Mouse (Mus musculus): ENCODE measurements at regions not wholly inside any gene's neighbourhood (a gene's known extent, or its start where the extent isn't known, plus 50 kb on each side); places are given as distances from the start of the nearest gene placed in this dataset.
"Not testable (repeated sequence)": the region's sequence is repeated elsewhere in the genome, so short reads cannot be mapped to it uniquely, and the experiment has no call there.

GRCm38 (mm10) chr16:29742497-29743230, 163.5 kb downstream of the Opa1 start:
- no peak for DNase-seq (ENCODE audit: low read depth in 1 of 2, low spot score in 2 of 2)

- DNase-seq (ENCODE audit: low read depth in 1 of 2, low spot score in 2 of 2), result no peak
Observed at GRCm38 (mm10) chr16:29745486-29745885, 166.4 kb downstream of the Opa1 start.

- no peak for DNase-seq (ENCODE audit: low read depth in 1 of 2, low spot score in 2 of 2)
Observed at GRCm38 (mm10) chr16:29746245-29746644, 167.1 kb downstream of the Opa1 start.

GRCm38 (mm10) chr16:29749167-29749566, 170.0 kb downstream of the Opa1 start:
- no peak for DNase-seq (ENCODE audit: low read depth in 1 of 2, low spot score in 2 of 2)

- no peak for DNase-seq (ENCODE audit: low read depth in 1 of 2, low spot score in 2 of 2)
Observed at GRCm38 (mm10) chr16:29754579-29755199, 175.6 kb downstream of the Opa1 start.

GRCm38 (mm10) chr16:29758246-29758645, 179.1 kb downstream of the Opa1 start:
- no peak for DNase-seq (ENCODE audit: low read depth in 1 of 2, low spot score in 2 of 2)

GRCm38 (mm10) chr16:29759416-29759815, 180.3 kb downstream of the Opa1 start:
- no peak for DNase-seq (ENCODE audit: low read depth in 1 of 2, low spot score in 2 of 2)

GRCm38 (mm10) chr16:29760627-29761026, 181.5 kb downstream of the Opa1 start:
- DNase-seq (ENCODE audit: low read depth in 1 of 2, low spot score in 2 of 2), result no peak

- no peak for DNase-seq (ENCODE audit: low read depth in 1 of 2, low spot score in 2 of 2)
Observed at GRCm38 (mm10) chr16:29761779-29762277, 182.7 kb downstream of the Opa1 start.

- no peak for DNase-seq (ENCODE audit: low read depth in 1 of 2, low spot score in 2 of 2)
Observed at GRCm38 (mm10) chr16:29764376-29764775, 185.2 kb downstream of the Opa1 start.

- not testable (repeated sequence) for DNase-seq (ENCODE audit: low read depth in 1 of 2, low spot score in 2 of 2)
Observed at GRCm38 (mm10) chr16:29765801-29766200, 186.7 kb downstream of the Opa1 start.

- DNase-seq (ENCODE audit: low read depth in 1 of 2, low spot score in 2 of 2), result no peak
Observed at GRCm38 (mm10) chr16:29771320-29771719, 192.2 kb downstream of the Opa1 start.

GRCm38 (mm10) chr16:29771728-29772608, 192.8 kb downstream of the Opa1 start:
- no peak for DNase-seq (ENCODE audit: low read depth in 1 of 2, low spot score in 2 of 2)

- DNase-seq (ENCODE audit: low read depth in 1 of 2, low spot score in 2 of 2), result peak; percentile 33 to 46
Observed at GRCm38 (mm10) chr16:29772609-29772988, 193.5 kb downstream of the Opa1 start.

- no peak for DNase-seq (ENCODE audit: low read depth in 1 of 2, low spot score in 2 of 2)
Observed at GRCm38 (mm10) chr16:29773056-29773455, 193.9 kb downstream of the Opa1 start.

- no peak for DNase-seq (ENCODE audit: low read depth in 1 of 2, low spot score in 2 of 2)
Observed at GRCm38 (mm10) chr16:29774949-29775348, 195.8 kb downstream of the Opa1 start.

- DNase-seq (ENCODE audit: low read depth in 1 of 2, low spot score in 2 of 2), result peak in 1 of 2 experiments; percentile 7
Observed at GRCm38 (mm10) chr16:29775879-29776278, 196.7 kb downstream of the Opa1 start.

- no peak for DNase-seq (ENCODE audit: low read depth in 1 of 2, low spot score in 2 of 2)
Observed at GRCm38 (mm10) chr16:29782441-29782840, 203.3 kb downstream of the Opa1 start.

GRCm38 (mm10) chr16:29785114-29785513, 206.0 kb downstream of the Opa1 start:
- DNase-seq (ENCODE audit: low read depth in 1 of 2, low spot score in 2 of 2), result no peak

- no peak for DNase-seq (ENCODE audit: low read depth in 1 of 2, low spot score in 2 of 2)
Observed at GRCm38 (mm10) chr16:29786540-29786939, 207.4 kb downstream of the Opa1 start.

- DNase-seq (ENCODE audit: low read depth in 1 of 2, low spot score in 2 of 2), result no peak
Observed at GRCm38 (mm10) chr16:29787633-29788511, 208.7 kb downstream of the Opa1 start.

Measured in monocyte, adult 2 months (primary cell).